Mouse (Mus musculus) forebrain, embryonic 15.5 days (tissue): ENCODE measurements around the gene Lrrc58. TPM values are rescaled to one million over a fixed set of nuclear protein-coding genes. Genes with fewer than 3 reads are reported as not detected.

Experiments used
- ATAC-seq: fragments of 200-750 bp; cut with Nextera tagmentation; replicated peaks from 2 replicates; pipeline ENCODE4 v1.8.0; 2017; ENCODE audit warnings: mild to moderate bottlenecking, moderate TSS enrichment, moderate library complexity
- H3K27ac ChIP-seq: fragments of 300-500 bp; sonication (generic); replicated peaks from 2 replicates; pipeline ENCODE4 v1.5.1; 2015; ENCODE audit warnings: mild to moderate bottlenecking, inconsistent platforms
- H3K27me3 ChIP-seq: fragments of 300-500 bp; sonication (generic); 2 replicates; pipeline ENCODE4 v1.6.1; 2015; ENCODE audit warnings: inconsistent platforms
- H3K36me3 ChIP-seq: fragments of 300-500 bp; sonication (generic); 2 replicates; pipeline ENCODE4 v1.6.1; 2015; ENCODE audit warnings: mild to moderate bottlenecking, inconsistent platforms
- H3K4me1 ChIP-seq: fragments of 300-500 bp; sonication (generic); 2 replicates; pipeline ENCODE4 v1.6.1; 2015; ENCODE audit warnings: inconsistent platforms
- H3K4me2 ChIP-seq: fragments of 300-500 bp; sonication (generic); replicated peaks from 2 replicates; pipeline ENCODE4 v1.6.1; 2015; ENCODE audit warnings: mild to moderate bottlenecking, inconsistent platforms
- H3K4me3 ChIP-seq: fragments of 300-500 bp; sonication (generic); 2 replicates; pipeline ENCODE4 v1.5.1; 2015; ENCODE audit warnings: mild to moderate bottlenecking, inconsistent platforms
- H3K9ac ChIP-seq: fragments of 300-500 bp; sonication (generic); replicated peaks from 2 replicates; pipeline ENCODE4 v1.6.1; 2015; ENCODE audit warnings: mild to moderate bottlenecking, inconsistent platforms
- H3K9me3 ChIP-seq: fragments of 300-500 bp; sonication (generic); 2 replicates; pipeline ENCODE4 v1.6.1; 2016; ENCODE audit warnings: inconsistent platforms
- WGBS: fragments of 180-500 bp; shearing (Covaris S2); methylation state at CpG from one replicate; pipeline ENCODE4 v1.1.7; 2015; ENCODE audit warnings: mixed read lengths; 5-methylcytosine and 5-hydroxymethylcytosine counted together
- polyA plus RNA-seq: library from polyadenylated mRNA; unstranded; fragments of >200 nt; fragmentation: Nextera tagmentation; extraction: Ambion mirVana; gene quantifications from 2 replicates; pipeline ENCODE4 v1.2.1, GENCODE M21; 2015

The Lrrc58 gene
- polyA plus RNA-seq, 1 experiment from 2014 or later: 62.6 TPM

DNA sequence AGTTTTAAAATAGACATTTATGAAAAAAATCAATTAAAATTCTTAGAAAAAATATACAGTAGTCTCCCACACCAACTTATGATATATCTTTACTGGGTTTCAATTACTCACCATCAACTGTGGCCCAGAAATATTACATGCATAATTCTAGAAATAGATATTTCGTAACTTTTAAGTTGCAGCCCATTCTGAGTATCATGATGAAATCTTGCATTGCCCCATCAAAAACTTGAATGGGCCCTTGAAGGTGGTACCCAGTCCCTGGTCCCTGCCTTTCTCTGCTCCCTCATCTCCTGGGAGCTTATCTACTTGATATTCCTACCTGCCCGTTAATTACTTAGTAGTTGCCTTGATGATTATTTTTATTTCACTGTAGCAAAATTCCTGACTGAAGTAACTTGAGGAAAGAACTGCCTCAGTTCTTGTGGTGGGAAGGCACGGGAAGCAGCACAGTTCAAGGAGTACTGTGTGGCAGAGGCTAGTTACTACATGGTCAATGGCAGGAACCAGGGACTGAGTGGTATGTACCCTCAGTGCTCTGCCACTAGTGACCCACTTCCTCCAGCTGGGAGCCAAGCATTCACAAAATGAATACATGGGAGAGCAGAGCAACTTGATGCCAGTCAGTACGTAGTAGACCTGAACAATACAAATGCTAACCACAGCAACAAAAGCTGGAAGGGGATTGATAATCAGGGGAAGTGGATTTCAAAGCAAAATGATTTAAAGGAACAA, 6.5 kb downstream of the Lrrc58 start:
- Histone ChIP-seq H3K27ac (no peak overlapping the region), H3K36me3 (peaks cover 19% of the 10 kb centered on the region)
- WGBS: 70% methylated on average over 4 of the region's 4 CpGs

DNA sequence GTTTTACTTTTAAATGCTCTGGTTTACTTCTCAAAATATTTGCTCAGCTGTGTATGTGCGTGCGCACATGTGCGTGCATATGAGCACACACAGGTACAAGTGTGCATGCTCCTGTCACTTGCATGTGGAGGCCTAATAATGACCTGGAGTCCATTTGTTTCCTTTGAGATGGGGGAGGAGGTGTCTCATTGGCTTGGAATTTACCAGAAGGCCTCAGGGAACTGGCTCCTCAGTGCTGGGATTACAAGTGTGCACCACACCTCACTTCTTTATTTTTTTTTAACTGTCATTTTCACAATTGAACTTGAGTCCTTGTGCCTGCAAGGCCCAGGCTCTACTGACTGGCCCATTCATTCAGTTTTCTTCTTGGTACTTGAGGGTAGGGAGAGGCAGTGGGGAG, 9.2 kb downstream of the Lrrc58 start:
- Histone ChIP-seq H3K4me1 (no peaks in the 10 kb centered on the region), H3K36me3 (peaks cover 38% of the 10 kb centered on the region), H3K27ac (no peak overlapping the region), H3K4me3 (no peak overlapping the region), H3K9ac (no peak overlapping the region), H3K4me2 (no peak overlapping the region), H3K9me3 (no peaks in the 10 kb centered on the region), H3K27me3 (no peaks in the 10 kb centered on the region)
- no peak for ATAC-seq
- 96% methylated on average over 3 of the region's 3 CpGs for WGBS

More for the DNA sequence above, 6.5 kb downstream of the Lrrc58 start:
- H3K4me3 ChIP-seq: no peak overlapping the region
- no peak for ATAC-seq
- H3K27me3 ChIP-seq: no peaks in the 10 kb centered on the region
- H3K4me2 ChIP-seq: no peak overlapping the region
- H3K9ac ChIP-seq: no peak overlapping the region
- no peaks in the 10 kb centered on the region for H3K9me3 ChIP-seq
- peaks cover 22% of the 10 kb centered on the region for H3K4me1 ChIP-seq

DNA sequence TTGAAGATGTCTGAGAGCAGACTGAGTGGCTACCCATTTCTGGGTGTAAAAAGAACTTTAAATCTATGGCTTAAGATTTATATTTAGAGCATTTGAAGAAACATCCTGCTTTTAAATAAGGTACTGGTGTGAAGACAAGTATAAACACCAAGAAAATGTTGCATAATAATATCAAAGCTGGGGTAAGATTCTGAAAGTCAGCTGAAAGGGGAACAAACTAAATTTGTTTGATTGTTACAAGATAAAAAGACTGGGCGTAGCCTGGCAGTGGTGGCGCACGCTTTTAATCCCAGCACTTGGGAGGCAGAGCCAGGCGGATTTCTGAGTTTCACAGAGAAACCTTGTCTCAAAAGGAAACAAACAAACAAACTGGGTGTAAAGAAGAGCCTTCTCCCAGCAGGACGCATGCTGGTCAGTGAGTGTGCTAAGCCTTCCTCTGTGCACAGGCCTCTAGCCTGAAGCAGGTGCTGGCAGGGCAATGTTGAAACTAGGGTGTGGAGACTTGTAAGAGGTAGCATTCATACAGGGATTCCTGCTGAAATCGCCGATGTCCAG, 10.8 kb downstream of the Lrrc58 start:
- H3K9me3 ChIP-seq: no peaks in the 10 kb centered on the region
- no peak overlapping the region for H3K4me3 ChIP-seq
- H3K36me3 ChIP-seq: peaks cover 54% of the 10 kb centered on the region
- 83% methylated on average over 7 of the region's 7 CpGs for WGBS
- no peak overlapping the region for H3K4me2 ChIP-seq
- no peaks in the 10 kb centered on the region for H3K27me3 ChIP-seq
- H3K27ac ChIP-seq: no peak overlapping the region
- ATAC-seq: no peak
- no peaks in the 10 kb centered on the region for H3K4me1 ChIP-seq
- H3K9ac ChIP-seq: no peak overlapping the region

- peaks cover 56% of the 10 kb centered on the region for H3K36me3 ChIP-seq
These were observed 11.7 kb downstream of the Lrrc58 start for GRCm38 (mm10) chr16:37879750-37880419.

DNA sequence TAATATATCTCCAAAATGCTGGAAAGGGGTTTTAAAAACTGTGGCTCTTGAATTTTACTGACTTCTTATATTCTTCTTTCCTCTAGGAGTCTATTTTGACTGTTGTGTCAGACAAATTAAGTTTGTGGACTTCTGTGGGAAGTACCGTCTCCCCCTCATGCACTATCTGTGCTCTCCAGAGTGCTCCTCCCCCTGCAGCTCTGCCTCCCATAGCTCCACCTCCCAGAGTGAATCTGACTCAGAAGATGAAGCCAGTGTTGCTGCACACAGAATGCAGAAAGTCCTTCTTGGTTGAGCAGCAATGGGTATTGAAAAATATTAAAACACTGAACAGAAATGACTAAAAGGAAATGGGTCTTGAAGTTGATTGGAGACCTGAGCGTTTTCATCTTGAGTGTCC, 13.0 kb downstream of the Lrrc58 start:
- 87% methylated on average over 2 of the region's 2 CpGs for WGBS
- H3K4me3 ChIP-seq: no peak overlapping the region
- H3K9me3 ChIP-seq: no peaks in the 10 kb centered on the region
- no peak overlapping the region for H3K4me2 ChIP-seq
- peaks cover 56% of the 10 kb centered on the region for H3K36me3 ChIP-seq
- no peaks in the 10 kb centered on the region for H3K27me3 ChIP-seq
- H3K9ac ChIP-seq: no peak overlapping the region
- ATAC-seq: no peak
- H3K4me1 ChIP-seq: no peaks in the 10 kb centered on the region
- H3K27ac ChIP-seq: no peak overlapping the region

More at GRCm38 (mm10) chr16:37879750-37880419, 11.7 kb downstream of the Lrrc58 start:
- H3K27ac ChIP-seq: no peak overlapping the region
- no peak for ATAC-seq
- H3K27me3 ChIP-seq: no peaks in the 10 kb centered on the region
- H3K9me3 ChIP-seq: no peaks in the 10 kb centered on the region
- no peak overlapping the region for H3K4me2 ChIP-seq
- H3K4me3 ChIP-seq: no peak overlapping the region
- WGBS: 96% methylated on average over 4 of the region's 4 CpGs
- no peak overlapping the region for H3K9ac ChIP-seq
- H3K4me1 ChIP-seq: no peaks in the 10 kb centered on the region

DNA sequence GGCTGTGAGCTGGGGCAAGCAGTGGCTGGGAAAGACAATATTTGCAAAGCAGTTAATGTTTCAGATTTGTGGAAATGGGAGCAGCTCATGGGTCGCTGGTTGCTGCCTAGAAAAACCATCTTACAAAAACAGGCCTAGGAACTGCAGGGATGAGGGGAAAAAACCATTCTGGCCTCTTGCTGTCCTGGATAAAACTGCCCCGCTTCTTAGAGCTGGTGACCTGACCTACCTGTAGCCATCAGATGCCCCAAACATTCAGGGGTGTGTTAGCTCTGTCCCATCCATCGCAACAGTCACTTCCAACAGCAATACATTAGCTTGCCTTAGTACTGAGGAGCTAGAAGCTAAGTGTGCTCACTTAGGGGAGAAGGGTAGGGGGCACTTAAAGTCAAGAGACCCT, 20.8 kb downstream of the Lrrc58 start:
- no peak for ATAC-seq
- H3K4me1 ChIP-seq: peaks cover 19% of the 10 kb centered on the region
- H3K36me3 ChIP-seq: peaks cover 3% of the 10 kb centered on the region; the same call in 1 of the 2 replicates
- no peak overlapping the region for H3K4me2 ChIP-seq
- 84% methylated on average over 3 of the region's 3 CpGs for WGBS
- H3K9ac ChIP-seq: no peak overlapping the region
- H3K4me3 ChIP-seq: no peak overlapping the region
- H3K9me3 ChIP-seq: no peaks in the 10 kb centered on the region
- no peak overlapping the region for H3K27ac ChIP-seq
- no peaks in the 10 kb centered on the region for H3K27me3 ChIP-seq

GRCm38 (mm10) chr16:37892667-37893066, 24.5 kb downstream of the Lrrc58 start:
- H3K4me3 ChIP-seq: no peak overlapping the region
- 13% methylated on average over 2 of the region's 2 CpGs for WGBS
- peak overlapping the region; percentile 76 for H3K27ac ChIP-seq

GRCm38 (mm10) chr16:37893381-37893780, 25.2 kb downstream of the Lrrc58 start:
- Histone ChIP-seq H3K27ac (peak overlapping the region; percentile 76), H3K4me2 (no peak overlapping the region)
- ATAC-seq: no peak; the same call in 1 of the 2 replicates

More at GRCm38 (mm10) chr16:37892667-37893066, 24.5 kb downstream of the Lrrc58 start:
- Histone ChIP-seq H3K4me1 (peaks cover 19% of the 10 kb centered on the region), H3K27me3 (no peaks in the 10 kb centered on the region), H3K9ac (no peak overlapping the region), H3K9me3 (no peaks in the 10 kb centered on the region), H3K4me2 (no peak overlapping the region), H3K36me3 (no peaks in the 10 kb centered on the region)
- ATAC-seq: peak; percentile 79

GRCm38 (mm10) chr16:37893942-37894341, 25.8 kb downstream of the Lrrc58 start:
- no peak for ATAC-seq
- H3K4me2 ChIP-seq: no peak overlapping the region
- no peaks in the 10 kb centered on the region for H3K36me3 ChIP-seq
- no peaks in the 10 kb centered on the region for H3K9me3 ChIP-seq
- no peak overlapping the region for H3K9ac ChIP-seq
- H3K4me1 ChIP-seq: peaks cover 19% of the 10 kb centered on the region
- H3K4me3 ChIP-seq: no peak overlapping the region
- H3K27ac ChIP-seq: no peak overlapping the region
- 79% methylated on average over 2 of the region's 2 CpGs for WGBS
- H3K27me3 ChIP-seq: no peaks in the 10 kb centered on the region

More at GRCm38 (mm10) chr16:37893381-37893780, 25.2 kb downstream of the Lrrc58 start:
- Histone ChIP-seq H3K4me1 (peaks cover 19% of the 10 kb centered on the region), H3K9ac (no peak overlapping the region), H3K27me3 (no peaks in the 10 kb centered on the region), H3K9me3 (no peaks in the 10 kb centered on the region), H3K36me3 (no peaks in the 10 kb centered on the region), H3K4me3 (no peak overlapping the region)
- 55% methylated on average over 6 of the region's 6 CpGs for WGBS

- no peaks in the 10 kb centered on the region for H3K27me3 ChIP-seq
- 87% methylated on average over 5 of the region's 5 CpGs for WGBS
- H3K27ac ChIP-seq: no peak overlapping the region
- no peak for ATAC-seq
- no peak overlapping the region for H3K9ac ChIP-seq
- peaks cover under 1% of the 10 kb centered on the region; the same call in 1 of the 2 replicates for H3K4me1 ChIP-seq
- no peaks in the 10 kb centered on the region for H3K9me3 ChIP-seq
- H3K4me3 ChIP-seq: no peak overlapping the region
- no peaks in the 10 kb centered on the region for H3K36me3 ChIP-seq
- no peak overlapping the region for H3K4me2 ChIP-seq
These were observed 30.6 kb downstream of the Lrrc58 start for GRCm38 (mm10) chr16:37898790-37899189.

DNA sequence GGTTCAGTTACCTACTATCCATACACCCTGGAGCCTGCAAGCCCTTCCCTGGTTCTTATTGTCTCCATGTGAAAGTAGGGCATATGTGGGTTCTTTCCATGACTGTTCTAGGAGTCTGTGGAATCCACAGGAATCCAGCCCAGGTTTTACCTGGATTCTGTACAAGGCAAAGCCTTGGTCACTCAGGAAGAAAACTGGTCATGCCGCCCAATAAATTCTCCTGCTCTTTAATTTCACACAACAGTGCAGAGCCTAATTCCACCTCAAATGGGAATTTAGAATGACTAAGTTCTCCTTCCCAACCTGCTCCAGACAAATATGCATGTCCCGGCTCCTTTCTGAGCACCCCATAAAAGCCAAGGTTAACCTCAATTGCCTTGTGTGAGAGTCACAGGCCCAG, 31.2 kb downstream of the Lrrc58 start:
- Histone ChIP-seq H3K4me1 (no peaks in the 10 kb centered on the region), H3K27me3 (no peaks in the 10 kb centered on the region), H3K9ac (no peak overlapping the region), H3K27ac (no peak overlapping the region), H3K9me3 (no peaks in the 10 kb centered on the region), H3K4me2 (no peak overlapping the region), H3K36me3 (no peaks in the 10 kb centered on the region), H3K4me3 (no peak overlapping the region)
- 39% methylated on average over 2 of the region's 2 CpGs for WGBS
- ATAC-seq: no peak

- no peak for ATAC-seq
These were observed 33.1 kb downstream of the Lrrc58 start for GRCm38 (mm10) chr16:37901318-37901717.

More at GRCm38 (mm10) chr16:37901318-37901717, 33.1 kb downstream of the Lrrc58 start:
- no peaks in the 10 kb centered on the region for H3K27me3 ChIP-seq
- no peak overlapping the region for H3K4me3 ChIP-seq
- WGBS: 40% methylated on average over 11 of the region's 11 CpGs
- H3K9me3 ChIP-seq: no peaks in the 10 kb centered on the region
- H3K36me3 ChIP-seq: no peaks in the 10 kb centered on the region
- no peak overlapping the region for H3K4me2 ChIP-seq
- H3K27ac ChIP-seq: no peak overlapping the region
- no peak overlapping the region for H3K9ac ChIP-seq
- H3K4me1 ChIP-seq: no peaks in the 10 kb centered on the region
